Mouse (Mus musculus) midbrain, embryonic 11.5 days (tissue): Measurements from ENCODE around the gene Osbpl3. TPM values are rescaled to one million over a fixed set of nuclear protein-coding genes. Genes with fewer than 3 reads are reported as not detected.

Source experiments
- ATAC-seq: fragments of 200-750 bp; cut with Nextera tagmentation; 2 replicates; pipeline ENCODE4 v1.8.0; 2017; ENCODE audit warnings: moderate TSS enrichment, moderate library complexity; ENCODE audit not compliant: low FRiP score
- DNase-seq: peaks from one replicate; pipeline ENCODE4 v3.0.0; 2015; ENCODE audit warnings: low spot score; ENCODE audit errors: missing footprints
- H3K27ac ChIP-seq: fragments of 300-500 bp; sonication (generic); 2 replicates; pipeline ENCODE4 v1.5.1; 2014; ENCODE audit warnings: low read depth, low read length
- H3K27me3 ChIP-seq: fragments of 300-500 bp; sonication (generic); 2 replicates; pipeline ENCODE4 v1.6.1; 2014; ENCODE audit warnings: mild to moderate bottlenecking, low read length, moderate library complexity, mixed read lengths; ENCODE audit not compliant: control insufficient read depth, insufficient read depth
- H3K36me3 ChIP-seq: fragments of 300-500 bp; sonication (generic); 2 replicates; pipeline ENCODE4 v1.6.1; 2014; ENCODE audit warnings: mild to moderate bottlenecking, low read length, moderate library complexity, mixed read lengths; ENCODE audit not compliant: control insufficient read depth, insufficient read depth
- H3K4me1 ChIP-seq: fragments of 300-500 bp; sonication (generic); 2 replicates; pipeline ENCODE4 v1.6.1; 2014; ENCODE audit warnings: low read length; ENCODE audit not compliant: control insufficient read depth, insufficient read depth
- H3K4me2 ChIP-seq: fragments of 300-500 bp; sonication (generic); 2 replicates; pipeline ENCODE4 v1.6.1; 2014; ENCODE audit warnings: mild to moderate bottlenecking, moderate library complexity
- H3K4me3 ChIP-seq: fragments of 300-500 bp; sonication (generic); 2 replicates; pipeline ENCODE4 v1.5.1; 2014; ENCODE audit warnings: low read depth, low read length
- H3K9ac ChIP-seq: fragments of 300-500 bp; sonication (generic); 2 replicates; pipeline ENCODE4 v1.6.1; 2014; ENCODE audit warnings: low read length
- H3K9me3 ChIP-seq: fragments of 300-500 bp; sonication (generic); 2 replicates; pipeline ENCODE4 v1.6.1; 2016; ENCODE audit warnings: low read length; ENCODE audit not compliant: control insufficient read depth
- WGBS: fragments of 180-500 bp; shearing (Covaris S2); extraction: QIAGEN DNeasy Blood & Tissue Kit; methylation state at CpG from one replicate; pipeline ENCODE4 v1.1.7; 2014; 5-methylcytosine and 5-hydroxymethylcytosine counted together
- polyA plus RNA-seq: library from polyadenylated mRNA; unstranded; fragments of >200 nt; fragmentation: Nextera tagmentation; extraction: Ambion mirVana; gene quantifications from 2 replicates; pipeline ENCODE4 v1.2.1, GENCODE M21; 2014

Osbpl3 gene
- polyA plus RNA-seq, 1 experiment from 2014 or later: 7.3 TPM

DNA sequence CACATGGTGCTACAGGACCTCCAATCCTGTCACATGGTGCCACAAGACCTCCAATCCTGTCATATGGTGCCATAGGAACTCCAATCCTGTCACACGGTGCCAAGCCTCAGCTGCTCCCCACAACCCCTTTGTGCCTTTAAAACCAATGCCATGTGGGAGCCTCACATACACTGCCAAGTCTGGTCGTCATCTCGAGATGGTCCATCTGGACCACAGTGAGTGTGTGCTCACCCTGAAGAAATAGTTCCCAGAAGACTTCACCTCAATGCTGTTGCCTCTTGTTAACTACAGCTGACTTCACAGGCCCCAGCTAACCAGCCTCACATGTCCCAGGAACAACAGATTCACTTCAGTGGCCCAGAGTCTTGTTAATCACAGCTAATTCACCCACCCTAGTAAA, 169.1 kb downstream of the Osbpl3 start:
- no peaks in the 10 kb centered on the region for H3K27me3 ChIP-seq
- no peak overlapping the region for H3K4me3 ChIP-seq
- no peak for DNase-seq
- WGBS: 93% methylated on average over 3 of the region's 3 CpGs
- H3K4me1 ChIP-seq: no peaks in the 10 kb centered on the region
- no peak overlapping the region for H3K27ac ChIP-seq
- no peaks in the 10 kb centered on the region for H3K36me3 ChIP-seq
- H3K4me2 ChIP-seq: no peak overlapping the region
- H3K9ac ChIP-seq: no peak overlapping the region
- ATAC-seq: no peak
- no peaks in the 10 kb centered on the region for H3K9me3 ChIP-seq

DNA sequence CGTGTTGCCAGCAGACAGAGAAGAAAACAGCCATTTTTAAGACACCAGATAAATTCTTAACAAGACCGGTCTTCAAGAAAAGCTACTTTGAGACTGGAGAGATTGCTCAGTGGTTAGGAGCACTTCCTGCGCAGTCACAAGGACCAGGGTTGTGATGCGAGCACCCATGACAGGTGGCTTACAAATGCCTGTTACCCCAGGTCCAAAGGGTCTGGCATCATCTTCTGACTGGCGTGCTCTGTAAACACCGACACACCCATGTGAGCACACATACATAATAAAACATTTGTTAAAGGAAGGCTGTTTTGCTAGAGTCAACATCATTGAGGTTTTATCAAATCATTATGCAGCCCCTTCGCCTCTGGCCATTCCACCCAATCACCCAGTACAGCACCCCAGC, 176.4 kb downstream of the Osbpl3 start:
- H3K9me3 ChIP-seq: no peaks in the 10 kb centered on the region
- no peaks in the 10 kb centered on the region for H3K36me3 ChIP-seq
- no peak overlapping the region for H3K9ac ChIP-seq
- DNase-seq (no peak), ATAC-seq (no peak)
- 93% methylated on average over 7 of the region's 7 CpGs for WGBS
- no peak overlapping the region for H3K4me2 ChIP-seq
- no peak overlapping the region for H3K4me3 ChIP-seq
- H3K27me3 ChIP-seq: no peaks in the 10 kb centered on the region
- H3K27ac ChIP-seq: no peak overlapping the region
- no peaks in the 10 kb centered on the region for H3K4me1 ChIP-seq

DNA sequence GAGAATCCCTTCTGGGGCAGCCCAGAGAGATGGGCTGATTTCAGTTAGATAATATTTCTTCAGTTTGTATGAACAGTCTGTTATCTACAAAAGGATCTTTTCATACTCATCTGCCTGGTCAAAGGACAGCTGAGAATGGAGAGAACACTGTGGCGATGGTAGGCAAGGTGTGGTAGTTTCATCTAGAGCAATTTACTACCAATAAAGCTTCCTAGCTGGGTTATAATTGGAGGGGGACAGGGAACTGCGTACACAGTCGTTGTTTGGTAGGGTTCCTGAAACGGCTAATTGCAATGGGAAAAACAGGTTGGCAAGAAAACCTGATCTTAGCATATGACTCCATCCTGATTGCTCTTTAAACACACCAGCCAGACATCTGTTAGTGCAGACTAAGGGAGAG, 182.1 kb downstream of the Osbpl3 start:
- Histone ChIP-seq H3K4me2 (no peak overlapping the region), H3K9ac (no peak overlapping the region), H3K36me3 (no peaks in the 10 kb centered on the region), H3K9me3 (no peaks in the 10 kb centered on the region), H3K27me3 (no peaks in the 10 kb centered on the region), H3K4me3 (no peak overlapping the region), H3K4me1 (no peaks in the 10 kb centered on the region), H3K27ac (no peak overlapping the region)
- ATAC-seq (no peak), DNase-seq (no peak)
- 90% methylated on average over 4 of the region's 4 CpGs for WGBS

DNA sequence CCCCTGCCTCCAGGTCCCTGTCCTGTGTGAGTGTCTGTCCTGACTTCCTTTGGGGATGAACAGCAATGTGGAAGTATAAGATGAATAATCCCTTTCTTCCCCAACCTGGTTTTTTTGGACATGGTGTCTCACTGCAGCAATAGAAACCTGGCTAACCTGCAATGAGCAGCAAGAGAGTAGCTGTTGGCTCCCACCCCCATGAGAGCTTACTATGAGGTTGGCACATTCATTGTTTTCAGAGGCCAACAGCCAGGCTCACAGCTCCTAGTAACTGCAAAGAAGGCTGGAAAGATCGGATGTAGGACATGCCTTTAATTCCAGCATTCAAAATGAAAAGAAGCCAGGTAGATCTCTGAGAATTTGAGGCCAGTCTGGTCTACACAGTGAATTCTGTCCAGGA, 182.6 kb downstream of the Osbpl3 start:
- H3K4me3 ChIP-seq: no peak overlapping the region
- DNase-seq (no peak), ATAC-seq (no peak)
- no peaks in the 10 kb centered on the region for H3K9me3 ChIP-seq
- no peaks in the 10 kb centered on the region for H3K4me1 ChIP-seq
- no peaks in the 10 kb centered on the region for H3K36me3 ChIP-seq
- no peak overlapping the region for H3K9ac ChIP-seq
- H3K27ac ChIP-seq: no peak overlapping the region
- H3K4me2 ChIP-seq: no peak overlapping the region
- WGBS: 86% methylated on average over 1 of the region's 1 CpGs
- no peaks in the 10 kb centered on the region for H3K27me3 ChIP-seq

DNA sequence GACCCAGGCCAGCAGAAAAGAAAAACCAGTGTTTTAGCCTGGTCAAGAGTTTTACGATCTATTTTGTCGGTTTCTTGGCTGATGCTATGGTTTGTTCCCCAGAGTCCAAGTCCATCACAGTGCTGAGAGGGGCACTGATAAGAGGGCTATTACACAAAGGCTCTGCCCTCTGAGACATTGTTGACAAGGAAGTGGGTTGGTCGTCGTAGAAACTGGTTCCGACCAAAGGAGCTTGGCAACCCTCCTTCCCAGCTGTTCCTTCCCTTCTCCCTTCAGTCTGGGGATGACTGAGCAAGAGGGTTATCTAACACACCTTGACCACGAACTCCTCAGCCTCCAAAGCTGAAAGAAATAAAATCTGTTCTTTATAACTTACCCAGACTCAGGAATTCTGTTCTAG, 192.3 kb downstream of the Osbpl3 start, which contains the start of gene Gsdme:
Gene Gsdme, minus strand, starts transcription at position 193 of the 400 bp plus-strand sequence.
- Histone ChIP-seq H3K4me3 (no peak within 1 kb of the TSS), H3K9ac (no peak within 1 kb of the TSS), H3K27ac (no peak within 1 kb of the TSS), H3K9me3 (no peaks in the 10 kb centered on the region), H3K27me3 (no peaks in the 10 kb centered on the region), H3K36me3 (no peaks in the 10 kb centered on the region), H3K4me2 (no peak within 1 kb of the TSS), H3K4me1 (peaks cover 11% of the 10 kb centered on the region)
- no peak for ATAC-seq
- whole genome bisulfite sequencing: 93% methylated on average over 6 of the region's 6 CpGs
- DNase-seq: no peak

DNA sequence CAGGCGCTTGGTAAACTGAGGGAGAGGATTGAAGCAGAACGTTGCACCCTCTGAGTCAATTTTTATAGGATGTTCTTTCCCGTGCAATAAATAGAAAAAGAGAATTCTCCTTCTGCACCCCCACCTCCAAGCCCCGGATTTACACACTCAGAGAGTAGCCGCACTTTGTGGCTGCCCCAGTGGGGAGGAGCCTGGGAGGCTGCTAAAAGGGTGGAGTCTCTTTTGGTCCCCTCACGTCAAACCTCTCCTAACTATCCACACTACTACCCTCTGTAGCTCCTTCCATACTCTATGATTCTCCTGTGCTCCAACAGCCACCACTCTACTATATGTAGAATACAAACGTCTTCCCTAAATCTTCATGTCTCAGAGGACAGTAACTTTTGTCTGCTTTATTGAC, 193.7 kb downstream of the Osbpl3 start:
- Histone ChIP-seq H3K9me3 (no peaks in the 10 kb centered on the region), H3K27me3 (no peaks in the 10 kb centered on the region), H3K36me3 (no peaks in the 10 kb centered on the region), H3K4me2 (peak overlapping the region; percentile 60), H3K4me1 (peaks cover 11% of the 10 kb centered on the region), H3K9ac (peak overlapping the region; percentile 77), H3K27ac (no peak overlapping the region), H3K4me3 (peak overlapping the region; percentile 44; the same call in 1 of the 2 replicates)
- WGBS: 22% methylated on average over 7 of the region's 7 CpGs
- DNase-seq (peak; percentile 90), ATAC-seq (no peak)

DNA sequence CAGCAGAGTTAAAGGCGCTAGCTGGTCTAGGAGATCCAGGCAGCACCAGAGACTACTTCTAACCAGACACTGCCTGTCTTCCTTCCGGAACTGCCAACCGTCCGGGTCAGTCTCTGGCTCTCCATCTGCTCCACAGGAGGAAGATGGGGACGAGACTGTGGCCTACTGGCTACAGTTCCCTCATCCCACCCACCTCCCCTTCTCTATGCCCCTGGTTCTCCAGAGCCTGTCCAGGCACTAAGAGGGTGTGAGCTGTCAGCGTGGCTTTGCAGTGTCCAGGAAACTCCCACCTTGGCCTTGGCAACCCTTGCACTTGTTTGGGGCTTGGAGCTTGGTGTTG, 194.1 kb downstream of the Osbpl3 start:
- no peak for DNase-seq
- Histone ChIP-seq H3K27me3 (no peaks in the 10 kb centered on the region), H3K4me2 (peak overlapping the region; percentile 60), H3K36me3 (no peaks in the 10 kb centered on the region), H3K9me3 (no peaks in the 10 kb centered on the region), H3K27ac (no peak overlapping the region), H3K9ac (peak overlapping the region; percentile 77), H3K4me1 (peaks cover 11% of the 10 kb centered on the region), H3K4me3 (peak overlapping the region; percentile 44)
- ATAC-seq: no peak
- WGBS: 2% methylated on average over 6 of the region's 6 CpGs

DNA sequence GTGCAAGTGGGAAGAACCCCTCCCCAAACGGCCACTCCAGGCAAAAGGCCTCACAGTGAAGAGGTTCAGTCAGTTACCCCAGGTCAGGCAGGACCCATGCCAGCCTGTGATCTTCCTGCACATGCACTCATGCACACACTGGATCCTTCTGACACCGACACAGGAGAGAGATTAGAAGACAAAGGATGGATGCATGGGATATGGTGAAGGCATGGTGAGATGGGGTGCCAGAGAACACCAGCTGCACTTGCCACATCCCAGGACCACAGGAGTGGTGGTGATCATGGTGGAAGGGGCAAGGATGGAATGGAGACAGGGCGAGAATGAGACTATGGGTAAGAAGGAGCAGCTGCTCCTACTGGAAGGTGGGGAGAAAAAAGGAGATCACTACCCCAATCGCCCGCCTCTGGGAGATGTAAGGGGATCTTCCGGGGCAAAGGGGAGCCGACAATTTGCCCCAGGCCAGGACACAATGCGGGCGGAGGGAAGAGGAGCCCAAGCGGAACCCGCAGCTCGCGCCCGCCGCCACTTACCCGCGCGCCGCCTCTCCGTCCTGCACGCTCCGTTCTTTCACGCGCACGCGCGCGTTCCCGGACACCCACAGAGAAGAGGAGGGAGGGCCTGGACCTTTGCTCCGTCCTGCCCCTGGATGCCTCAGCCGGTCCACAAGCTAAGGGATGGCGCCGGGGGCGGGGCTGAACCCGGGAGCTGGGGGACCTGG, 194.6 kb downstream of the Osbpl3 start:
- 1% methylated on average over 29 of the region's 35 CpGs for WGBS
- ATAC-seq (peak; percentile 93), DNase-seq (peak; percentile 99)
- Histone ChIP-seq H3K27me3 (no peaks in the 10 kb centered on the region), H3K27ac (no peak overlapping the region), H3K4me3 (peak overlapping the region; percentile 44), H3K9me3 (no peaks in the 10 kb centered on the region), H3K9ac (peak overlapping the region; percentile 77), H3K4me2 (peak overlapping the region; percentile 60), H3K36me3 (no peaks in the 10 kb centered on the region), H3K4me1 (peaks cover 11% of the 10 kb centered on the region)

DNA sequence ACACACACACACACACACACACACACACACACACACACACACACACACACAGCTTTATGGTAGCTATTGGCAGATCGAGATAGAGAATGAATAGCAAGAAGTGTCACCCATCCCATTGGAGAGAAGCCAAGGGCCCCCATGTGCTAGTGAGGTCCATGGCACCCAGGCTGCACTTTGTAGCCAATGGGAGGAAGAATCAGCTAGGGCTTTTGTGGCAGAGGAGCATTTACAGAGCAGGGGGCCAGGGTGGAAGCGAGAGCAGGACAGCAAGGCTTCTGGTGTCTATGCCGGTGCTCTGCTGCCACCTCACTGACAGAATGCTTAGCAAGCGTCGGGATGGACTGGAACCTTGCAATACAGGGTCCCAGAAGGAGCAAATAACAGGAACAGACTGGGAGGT, 200.6 kb downstream of the Osbpl3 start:
- no peaks in the 10 kb centered on the region for H3K9me3 ChIP-seq
- no peaks in the 10 kb centered on the region for H3K36me3 ChIP-seq
- no peak overlapping the region for H3K4me2 ChIP-seq
- DNase-seq (no peak), ATAC-seq (no peak)
- H3K4me1 ChIP-seq: no peaks in the 10 kb centered on the region
- H3K27ac ChIP-seq: no peak overlapping the region
- H3K9ac ChIP-seq: no peak overlapping the region
- H3K27me3 ChIP-seq: no peaks in the 10 kb centered on the region
- H3K4me3 ChIP-seq: no peak overlapping the region
- 75% methylated on average over 5 of the region's 5 CpGs for WGBS
